Mouse (Mus musculus) liver, embryonic 14.5 days (tissue): ENCODE measurements around the gene Prrc2c. TPM values are rescaled to one million over a fixed set of nuclear protein-coding genes. Genes with fewer than 3 reads are reported as not detected.

Experiments used
- ATAC-seq: fragments of 200-750 bp; cut with Nextera tagmentation; 2 replicates; pipeline ENCODE4 v1.8.0; 2017; ENCODE audit warnings: moderate number of reproducible peaks, mild to moderate bottlenecking, moderate library complexity; ENCODE audit not compliant: insufficient read depth
- DNase-seq, 3 experiments: peaks; one replicate each; pipeline ENCODE4 v3.0.0-alpha.2; 2012 to 2013; ENCODE audit warnings: low read depth in 3 of 3, low spot score in 3 of 3
- H3K27ac ChIP-seq: fragments of 300-500 bp; sonication (generic); 2 replicates; pipeline ENCODE4 v1.5.1; 2014; ENCODE audit warnings: moderate library complexity, mild to moderate bottlenecking, control low read depth, inconsistent platforms
- H3K27me3 ChIP-seq: fragments of 300-500 bp; sonication (generic); 2 replicates; pipeline ENCODE4 v1.6.1; 2014; ENCODE audit warnings: mild to moderate bottlenecking, low read length, moderate library complexity; ENCODE audit not compliant: control insufficient read depth, insufficient read depth
- H3K36me3 ChIP-seq: fragments of 300-500 bp; sonication (generic); replicated peaks from 2 replicates; pipeline ENCODE4 v1.6.1; 2014; ENCODE audit warnings: low read depth; ENCODE audit not compliant: control insufficient read depth, insufficient read depth
- H3K4me1 ChIP-seq, 2 experiments: fragments of 200-500 bp in 1 of 2; fragments of 300-500 bp in 1 of 2; sonication (generic) in 1 of 2; replicated peaks; 2 replicates each; pipeline ENCODE4 v1.6.1; 2012 to 2014; ENCODE audit warnings: antibody characterized with exemption in 1 of 2, inconsistent platforms in 1 of 2, low read length in 1 of 2; ENCODE audit not compliant: control insufficient read depth in 2 of 2, insufficient read depth in 2 of 2
- H3K4me2 ChIP-seq: fragments of 300-500 bp; sonication (generic); 2 replicates; pipeline ENCODE4 v1.6.1; 2014; ENCODE audit warnings: low read depth, mild to moderate bottlenecking, control low read depth, moderate library complexity
- H3K4me3 ChIP-seq, 2 experiments: fragments of 200-500 bp in 1 of 2; fragments of 300-500 bp in 1 of 2; sonication (generic) in 1 of 2; 2 replicates each; pipeline ENCODE4 v1.5.1; 2012 to 2014; ENCODE audit warnings: low read depth in 2 of 2, low read length in 2 of 2, mild to moderate bottlenecking in 2 of 2, control low read depth in 1 of 2, inconsistent platforms in 1 of 2, moderate library complexity in 1 of 2; ENCODE audit not compliant: insufficient read depth in 1 of 2
- H3K9ac ChIP-seq: fragments of 300-500 bp; sonication (generic); replicated peaks from 2 replicates; pipeline ENCODE4 v1.6.1; 2014; ENCODE audit warnings: mild to moderate bottlenecking, control low read depth, moderate library complexity
- H3K9me3 ChIP-seq: fragments of 300-500 bp; sonication (generic); 2 replicates; pipeline ENCODE4 v1.6.1; 2016; ENCODE audit warnings: low read length, mixed read lengths; ENCODE audit not compliant: control insufficient read depth
- CTCF ChIP-seq: IDR thresholded peaks from 2 replicates; pipeline ENCODE4 v1.5.1; 2016; ENCODE audit warnings: antibody characterized with exemption, low read depth, control low read depth
- EP300 ChIP-seq: IDR thresholded peaks from 2 replicates; pipeline ENCODE4 v1.6.1; 2016; ENCODE audit warnings: antibody characterized with exemption, low read depth
- WGBS: fragments of 180-500 bp; shearing (Covaris S2); extraction: QIAGEN DNeasy Blood & Tissue Kit; methylation state at CpG from one replicate; pipeline ENCODE4 v1.1.7; 2014; ENCODE audit not compliant: insufficient replicate concordance; 5-methylcytosine and 5-hydroxymethylcytosine counted together
- polyA plus RNA-seq, 2 experiments: library from polyadenylated mRNA; depleted of rRNA in 1 of 2; stranded (reverse) in 1 of 2; unstranded in 1 of 2; fragments of >200 nt; fragmentation: Nextera tagmentation in 1 of 2; extraction: Ambion mirVana in 1 of 2; gene quantifications; 2 replicates each; pipeline versions ENCODE4 v1.2.1 to v1.2.3; 2012 to 2014

Gene Prrc2c
- polyA plus RNA-seq, 2 experiments = 12.9 to 34.3 TPM

- Histone ChIP-seq H3K27me3 (no peaks in the 10 kb centered on the region), H3K4me2 (peak overlapping the region; percentile 90), H3K9me3 (no peaks in the 10 kb centered on the region), H3K4me3 (peak overlapping the region; percentile 77 to 87), H3K36me3 (no peaks in the 10 kb centered on the region), H3K9ac (peak overlapping the region; percentile 92), H3K27ac (peak overlapping the region; percentile 82), H3K4me1 (peaks cover 21% of the 10 kb centered on the region in 2 experiments)
- ATAC-seq (peak; percentile 81), DNase-seq (peak in 1 of 3 experiments; percentile 13)
- no peak for TF ChIP-seq CTCF
- TF ChIP-seq EP300 = no peak
- under 1% methylated on average over 58 of the region's 58 CpGs for WGBS
Observed at GRCm38 (mm10) chr1:162739831-162740394, 443 bp downstream of the Prrc2c start.

- no peaks in the 10 kb centered on the region for H3K9me3 ChIP-seq
- DNase-seq (no peak), ATAC-seq (no peak)
- H3K27me3 ChIP-seq = no peaks in the 10 kb centered on the region
- peak overlapping the region; percentile 92 for H3K9ac ChIP-seq
- peaks cover 21% of the 10 kb centered on the region in 2 experiments for H3K4me1 ChIP-seq
- 0% methylated on average over 10 of the region's 10 CpGs for WGBS
- peak overlapping the region; percentile 82 for H3K27ac ChIP-seq
- H3K4me2 ChIP-seq = peak overlapping the region; percentile 90
- TF ChIP-seq CTCF (no peak), EP300 (no peak)
- H3K4me3 ChIP-seq = peak overlapping the region; percentile 77 to 87
- H3K36me3 ChIP-seq = no peaks in the 10 kb centered on the region
Observed at GRCm38 (mm10) chr1:162739406-162739805, 950 bp downstream of the Prrc2c start.

DNA sequence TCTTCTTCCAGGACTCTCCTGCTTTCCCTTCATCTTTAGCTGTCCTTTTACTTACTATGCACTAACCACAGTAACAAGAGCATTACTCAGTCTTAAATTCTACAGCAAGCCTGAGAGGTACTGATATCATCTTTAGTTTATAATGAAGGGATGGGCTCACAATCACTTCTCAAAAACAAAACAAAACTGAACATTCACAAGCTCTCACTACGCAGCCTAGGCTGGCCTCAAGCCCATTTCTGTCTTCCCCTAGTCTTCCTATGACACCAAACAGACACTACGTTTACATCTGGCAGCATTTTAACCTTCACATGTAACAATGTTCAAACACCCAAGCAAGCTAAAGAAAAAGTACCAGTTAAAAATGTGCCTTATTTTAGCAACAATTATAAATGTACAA, 1.9 kb downstream of the Prrc2c start:
- peak overlapping the region; percentile 90 for H3K4me2 ChIP-seq
- no peak overlapping the region for H3K27ac ChIP-seq
- peaks cover 21% of the 10 kb centered on the region in 2 experiments for H3K4me1 ChIP-seq
- no peaks in the 10 kb centered on the region for H3K27me3 ChIP-seq
- DNase-seq = no peak
- peak overlapping the region; percentile 77 to 87 for H3K4me3 ChIP-seq
- TF ChIP-seq EP300 (no peak), CTCF (no peak)
- peak overlapping the region; percentile 92 for H3K9ac ChIP-seq
- H3K9me3 ChIP-seq = no peaks in the 10 kb centered on the region
- H3K36me3 ChIP-seq = no peaks in the 10 kb centered on the region
- WGBS = 28% methylated on average over 2 of the region's 2 CpGs
- ATAC-seq = no peak

- ATAC-seq (no peak), DNase-seq (no peak)
- Histone ChIP-seq H3K36me3 (no peaks in the 10 kb centered on the region; the same call in 1 of the 2 replicates), H3K4me1 (peaks cover 21% of the 10 kb centered on the region in 2 experiments), H3K9ac (no peak overlapping the region), H3K27me3 (no peaks in the 10 kb centered on the region), H3K4me2 (no peak overlapping the region), H3K9me3 (no peaks in the 10 kb centered on the region), H3K4me3 (no peak overlapping the region), H3K27ac (no peak overlapping the region)
- TF ChIP-seq EP300 = no peak
- no peak for TF ChIP-seq CTCF
- 53% methylated on average over 4 of the region's 4 CpGs for WGBS
Observed at GRCm38 (mm10) chr1:162735084-162735483, 5.3 kb downstream of the Prrc2c start.

DNA sequence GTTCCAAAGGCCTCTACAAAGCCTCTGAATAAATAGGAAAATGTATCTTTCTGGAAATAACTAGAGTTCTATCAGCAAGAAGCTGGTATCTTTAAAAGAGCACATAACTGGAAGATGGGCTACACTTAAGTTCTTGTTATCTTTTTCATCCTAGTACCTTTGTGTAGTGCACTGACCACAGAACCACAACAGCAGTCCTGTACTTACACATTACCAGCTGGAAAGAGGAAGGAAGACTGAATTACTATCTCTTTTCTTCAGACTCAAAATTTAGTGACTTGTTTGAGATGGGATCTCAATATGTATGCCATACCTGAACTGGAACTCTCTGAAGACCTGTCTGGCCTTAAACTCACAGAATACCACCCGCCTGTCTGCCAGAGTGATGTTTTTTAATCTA, 6.1 kb downstream of the Prrc2c start:
- no peak overlapping the region for H3K9ac ChIP-seq
- H3K36me3 ChIP-seq = no peaks in the 10 kb centered on the region; the same call in 1 of the 2 replicates
- H3K27me3 ChIP-seq = no peaks in the 10 kb centered on the region
- ATAC-seq (no peak), DNase-seq (no peak)
- WGBS = 38% methylated on average over 1 of the region's 1 CpGs
- H3K4me2 ChIP-seq = no peak overlapping the region
- H3K4me3 ChIP-seq = no peak overlapping the region
- no peaks in the 10 kb centered on the region for H3K9me3 ChIP-seq
- peaks cover 21% of the 10 kb centered on the region in 2 experiments for H3K4me1 ChIP-seq
- TF ChIP-seq CTCF = no peak
- no peak for TF ChIP-seq EP300
- H3K27ac ChIP-seq = no peak overlapping the region
